Mouse (Mus musculus): ENCODE measurements around the gene Fbxo2. TPM values are rescaled to one million over a fixed set of nuclear protein-coding genes. Genes with fewer than 3 reads are reported as not detected.
"Not testable (repeated sequence)": the region's sequence is repeated elsewhere in the genome, so short reads cannot be mapped to it uniquely, and the experiment has no call there.

Fbxo2 gene
- polyA plus RNA-seq, 1 experiment from 2014 or later = 0.44 TPM

GRCm38 (mm10) chr4:148168287-148168686 is 7.9 kb downstream of the Fbxo2 start:
- Histone ChIP-seq H3K27ac (ENCODE audit: low read depth, low read length) (no peak overlapping the region), H3K27me3 (replicated peaks; ENCODE audit: control insufficient read depth, insufficient read depth, low read length) (peaks cover 70% of the 10 kb centered on the region), H3K9ac (ENCODE audit: low read depth, low read length) (no peak overlapping the region), H3K9me3 (ENCODE audit: control insufficient read depth) (no peaks in the 10 kb centered on the region), H3K4me1 (replicated peaks; ENCODE audit: control insufficient read depth, insufficient read depth, low read length) (no peaks in the 10 kb centered on the region), H3K4me2 (replicated peaks; ENCODE audit: low read depth) (no peak overlapping the region), H3K4me3 (ENCODE audit: low read depth, low read length) (no peak overlapping the region), H3K36me3 (ENCODE audit: control insufficient read depth, insufficient read depth) (no peaks in the 10 kb centered on the region)
- 28% methylated on average over 7 of the region's 7 CpGs for WGBS
- peak; percentile 84 for TF ChIP-seq CTCF (IDR thresholded peaks at IDR 0.05; ENCODE audit: low read depth)
- no peak for ATAC-seq

DNA sequence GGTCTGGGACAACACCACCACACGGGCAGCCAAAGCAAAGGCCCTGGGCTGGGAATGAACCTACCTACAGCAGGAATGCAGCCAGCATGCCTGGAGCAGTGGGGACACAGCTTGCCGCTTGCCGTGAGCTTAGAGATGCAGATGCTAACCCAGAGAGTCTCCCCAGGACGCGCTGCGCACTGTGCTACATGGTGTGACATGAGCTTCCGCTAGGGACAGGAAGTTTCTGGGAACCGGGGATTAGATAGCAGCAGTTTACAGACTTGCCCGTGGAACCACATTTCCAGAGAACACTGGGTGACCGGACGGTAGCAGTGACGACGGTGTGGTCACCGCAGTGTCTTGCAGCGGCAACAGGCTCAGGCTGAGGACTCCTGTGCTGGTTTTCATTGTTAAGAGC is 9.2 kb downstream of the Fbxo2 start:
- no peaks in the 10 kb centered on the region for H3K4me1 ChIP-seq (replicated peaks; ENCODE audit: control insufficient read depth, insufficient read depth, low read length)
- no peaks in the 10 kb centered on the region for H3K9me3 ChIP-seq (ENCODE audit: control insufficient read depth)
- no peak for ATAC-seq
- TF ChIP-seq CTCF (IDR thresholded peaks at IDR 0.05; ENCODE audit: low read depth) = no peak
- no peaks in the 10 kb centered on the region for H3K36me3 ChIP-seq (ENCODE audit: control insufficient read depth, insufficient read depth)
- WGBS = 18% methylated on average over 15 of the region's 15 CpGs
- no peak overlapping the region for H3K27ac ChIP-seq (ENCODE audit: low read depth, low read length)
- no peak overlapping the region for H3K4me2 ChIP-seq (replicated peaks; ENCODE audit: low read depth)
- H3K27me3 ChIP-seq (replicated peaks; ENCODE audit: control insufficient read depth, insufficient read depth, low read length) = peaks cover 71% of the 10 kb centered on the region
- no peak overlapping the region for H3K9ac ChIP-seq (ENCODE audit: low read depth, low read length)
- H3K4me3 ChIP-seq (ENCODE audit: low read depth, low read length) = no peak overlapping the region

DNA sequence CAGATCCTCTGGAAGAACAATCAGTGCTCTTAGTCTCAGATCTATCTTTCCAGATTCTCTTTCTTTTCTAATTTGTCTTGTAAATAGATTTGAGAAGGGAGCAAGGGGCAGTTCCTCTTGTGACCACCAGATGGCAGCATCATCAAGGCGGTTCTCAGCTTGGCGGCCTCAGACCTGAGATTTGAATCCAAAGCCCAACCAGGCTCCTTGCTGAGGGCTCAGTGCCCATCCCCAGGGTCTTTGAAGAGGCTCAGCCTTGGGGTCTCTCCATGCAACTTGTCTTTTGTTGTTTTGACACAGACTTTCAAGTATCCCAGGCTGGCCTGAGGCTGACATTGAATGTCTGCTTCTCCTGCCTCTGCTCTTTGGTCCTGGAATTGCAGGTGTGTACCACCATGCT is 10.4 kb downstream of the Fbxo2 start:
- Histone ChIP-seq H3K9me3 (ENCODE audit: control insufficient read depth) (no peaks in the 10 kb centered on the region), H3K4me2 (replicated peaks; ENCODE audit: low read depth) (no peak overlapping the region), H3K27me3 (replicated peaks; ENCODE audit: control insufficient read depth, insufficient read depth, low read length) (peaks cover 71% of the 10 kb centered on the region), H3K9ac (ENCODE audit: low read depth, low read length) (no peak overlapping the region), H3K27ac (ENCODE audit: low read depth, low read length) (no peak overlapping the region), H3K4me1 (replicated peaks; ENCODE audit: control insufficient read depth, insufficient read depth, low read length) (no peaks in the 10 kb centered on the region), H3K4me3 (ENCODE audit: low read depth, low read length) (no peak overlapping the region), H3K36me3 (ENCODE audit: control insufficient read depth, insufficient read depth) (no peaks in the 10 kb centered on the region)
- WGBS = 2% methylated on average over 2 of the region's 2 CpGs
- peak; percentile 94 for TF ChIP-seq CTCF (IDR thresholded peaks at IDR 0.05; ENCODE audit: low read depth)
- no peak for ATAC-seq

GRCm38 (mm10) chr4:148171261-148171660 is 10.8 kb downstream of the Fbxo2 start:
- H3K9me3 ChIP-seq (ENCODE audit: control insufficient read depth) = no peaks in the 10 kb centered on the region
- no peak overlapping the region for H3K4me3 ChIP-seq (ENCODE audit: low read depth, low read length)
- H3K9ac ChIP-seq (ENCODE audit: low read depth, low read length) = no peak overlapping the region
- H3K27me3 ChIP-seq (replicated peaks; ENCODE audit: control insufficient read depth, insufficient read depth, low read length) = peaks cover 71% of the 10 kb centered on the region
- 44% methylated on average over 3 of the region's 3 CpGs for WGBS
- no peaks in the 10 kb centered on the region for H3K4me1 ChIP-seq (replicated peaks; ENCODE audit: control insufficient read depth, insufficient read depth, low read length)
- no peak for ATAC-seq
- no peak overlapping the region for H3K27ac ChIP-seq (ENCODE audit: low read depth, low read length)
- no peak for TF ChIP-seq CTCF (IDR thresholded peaks at IDR 0.05; ENCODE audit: low read depth)
- no peak overlapping the region for H3K4me2 ChIP-seq (replicated peaks; ENCODE audit: low read depth)
- H3K36me3 ChIP-seq (ENCODE audit: control insufficient read depth, insufficient read depth) = no peaks in the 10 kb centered on the region

GRCm38 (mm10) chr4:148173811-148174494 is 13.5 kb downstream of the Fbxo2 start:
- H3K9me3 ChIP-seq (ENCODE audit: control insufficient read depth) = no peaks in the 10 kb centered on the region
- H3K27ac ChIP-seq (ENCODE audit: low read depth, low read length) = no peak overlapping the region
- peaks cover 63% of the 10 kb centered on the region for H3K27me3 ChIP-seq (replicated peaks; ENCODE audit: control insufficient read depth, insufficient read depth, low read length)
- no peak overlapping the region for H3K9ac ChIP-seq (ENCODE audit: low read depth, low read length)
- H3K4me3 ChIP-seq (ENCODE audit: low read depth, low read length) = no peak overlapping the region
- ATAC-seq = no peak
- H3K4me1 ChIP-seq (replicated peaks; ENCODE audit: control insufficient read depth, insufficient read depth, low read length) = no peaks in the 10 kb centered on the region
- no peak overlapping the region for H3K4me2 ChIP-seq (replicated peaks; ENCODE audit: low read depth)
- no peak for TF ChIP-seq CTCF (IDR thresholded peaks at IDR 0.05; ENCODE audit: low read depth)
- WGBS = 3% methylated on average over 30 of the region's 30 CpGs
- H3K36me3 ChIP-seq (ENCODE audit: control insufficient read depth, insufficient read depth) = no peaks in the 10 kb centered on the region

GRCm38 (mm10) chr4:148174495-148174862 is 14.1 kb downstream of the Fbxo2 start:
- no peak for ATAC-seq
- H3K4me2 ChIP-seq (replicated peaks; ENCODE audit: low read depth) = no peak overlapping the region
- H3K4me3 ChIP-seq (ENCODE audit: low read depth, low read length) = no peak overlapping the region
- H3K27ac ChIP-seq (ENCODE audit: low read depth, low read length) = no peak overlapping the region
- no peaks in the 10 kb centered on the region for H3K36me3 ChIP-seq (ENCODE audit: control insufficient read depth, insufficient read depth)
- H3K4me1 ChIP-seq (replicated peaks; ENCODE audit: control insufficient read depth, insufficient read depth, low read length) = no peaks in the 10 kb centered on the region
- H3K9me3 ChIP-seq (ENCODE audit: control insufficient read depth) = no peaks in the 10 kb centered on the region
- no peak for TF ChIP-seq CTCF (IDR thresholded peaks at IDR 0.05; ENCODE audit: low read depth)
- H3K27me3 ChIP-seq (replicated peaks; ENCODE audit: control insufficient read depth, insufficient read depth, low read length) = peaks cover 61% of the 10 kb centered on the region
- no peak overlapping the region for H3K9ac ChIP-seq (ENCODE audit: low read depth, low read length)
- WGBS = 21% methylated on average over 12 of the region's 12 CpGs

GRCm38 (mm10) chr4:148176603-148177002 is 16.2 kb downstream of the Fbxo2 start:
- not testable (repeated sequence) for H3K4me2 ChIP-seq (replicated peaks; ENCODE audit: low read depth); H3K9ac ChIP-seq (ENCODE audit: low read depth, low read length); H3K27ac ChIP-seq (ENCODE audit: low read depth, low read length); H3K36me3 ChIP-seq (ENCODE audit: control insufficient read depth, insufficient read depth); ATAC-seq; H3K4me1 ChIP-seq (replicated peaks; ENCODE audit: control insufficient read depth, insufficient read depth, low read length); H3K9me3 ChIP-seq (ENCODE audit: control insufficient read depth); H3K4me3 ChIP-seq (ENCODE audit: low read depth, low read length)
- 52% methylated on average over 5 of the region's 6 CpGs for WGBS
- peaks cover 47% of the 10 kb centered on the region for H3K27me3 ChIP-seq (replicated peaks; ENCODE audit: control insufficient read depth, insufficient read depth, low read length)
